20 mouse cellular contexts compared by ENCODE assay signal in the genomic region with DNA sequence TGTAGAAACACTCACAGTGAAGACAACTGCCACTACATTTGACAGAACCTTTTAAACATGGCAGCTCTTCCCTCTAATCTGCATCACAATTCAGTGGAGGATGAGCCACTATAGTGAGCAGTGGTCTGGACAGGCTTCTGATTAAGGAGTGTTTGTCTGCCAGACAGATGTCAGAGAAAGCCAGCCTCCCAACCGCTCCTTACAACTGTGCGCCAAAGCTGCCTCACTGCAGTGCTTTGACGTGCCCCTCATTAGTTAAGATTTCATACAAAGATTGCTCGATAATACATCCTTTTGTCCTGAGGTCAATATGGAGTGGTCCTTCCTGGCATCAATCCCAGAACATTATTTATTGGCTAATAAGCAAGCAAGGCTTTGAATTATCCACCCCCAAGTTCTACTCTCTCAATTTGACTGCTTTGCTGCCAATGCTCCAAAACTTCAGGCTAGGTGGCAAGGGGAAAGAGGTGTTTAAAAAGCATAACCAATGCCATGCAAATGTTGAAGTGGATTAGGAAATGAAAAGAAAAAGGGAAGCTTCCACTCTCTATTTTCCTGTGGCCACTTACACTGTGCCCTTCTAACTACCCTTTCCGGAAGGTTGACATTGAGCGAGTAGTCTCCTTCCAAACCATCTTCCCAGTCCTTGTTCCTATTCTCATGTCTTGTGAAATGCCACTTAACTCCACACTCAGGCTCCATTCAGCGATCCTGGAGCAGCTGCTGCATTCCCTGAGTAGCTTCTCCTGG.
DNase-seq lines count a peak whose midpoint lies in the region; ATAC-seq lines count a peak whose summit lies in the region.
"Had no signal": no experiment of that assay in that cellular context is flagged by ENCODE, and none has a peak within 500 bp of the region (broad histone marks: within the 10 kb centered on the region; RNA-seq: fewer than 3 reads in every experiment).

No protein-coding gene starts in this region.

- H3K4me3 ChIP-seq in neural tube, embryonic 11.5 days (ENCODE audit: low read depth, low read length): no peak overlapping the region
- no peak overlapping the region for H3K4me3 ChIP-seq in neural tube, embryonic 15.5 days (replicated peaks)
- H3K4me3 ChIP-seq in forebrain, embryonic 16.5 days (replicated peaks; ENCODE audit: low read length): no peak overlapping the region
- H3K4me3 ChIP-seq in midbrain, embryonic 12.5 days: no peak overlapping the region
- H3K4me3 ChIP-seq: heart, embryonic 10.5 days; intestine, embryonic 15.5 days; stomach, embryonic 15.5 days had no signal

- no peak overlapping the region for H3K27ac ChIP-seq in neural tube, embryonic 11.5 days (ENCODE audit: low read depth, low read length)
- no peak overlapping the region for H3K27ac ChIP-seq in neural tube, embryonic 15.5 days (replicated peaks)
- H3K27ac ChIP-seq in forebrain, embryonic 16.5 days (ENCODE audit: low read length): no peak overlapping the region
- no peak overlapping the region for H3K27ac ChIP-seq in midbrain, embryonic 12.5 days (replicated peaks)
- H3K27ac ChIP-seq: heart, embryonic 10.5 days; intestine, embryonic 15.5 days; kidney, postnatal 0 days; stomach, embryonic 15.5 days had no signal

- no peaks in the 10 kb centered on the region for H3K9me3 ChIP-seq in neural tube, embryonic 11.5 days (ENCODE audit: control insufficient read depth, low read length)
- H3K9me3 ChIP-seq in neural tube, embryonic 15.5 days (replicated peaks): no peaks in the 10 kb centered on the region
- no peaks in the 10 kb centered on the region for H3K9me3 ChIP-seq in forebrain, embryonic 16.5 days (ENCODE audit: control insufficient read depth, low read length)
- H3K9me3 ChIP-seq in midbrain, embryonic 12.5 days: no peaks in the 10 kb centered on the region
- H3K9me3 ChIP-seq: heart, embryonic 10.5 days; intestine, embryonic 15.5 days; stomach, embryonic 15.5 days had no signal

- H3K27me3 ChIP-seq in neural tube, embryonic 11.5 days (ENCODE audit: control insufficient read depth, insufficient read depth, low read length): no peaks in the 10 kb centered on the region
- H3K27me3 ChIP-seq in neural tube, embryonic 15.5 days (replicated peaks): no peaks in the 10 kb centered on the region
- H3K27me3 ChIP-seq in forebrain, embryonic 16.5 days (replicated peaks; ENCODE audit: control insufficient read depth, insufficient read depth, low read length): no peaks in the 10 kb centered on the region
- H3K27me3 ChIP-seq in midbrain, embryonic 12.5 days: no peaks in the 10 kb centered on the region
- H3K27me3 ChIP-seq: intestine, embryonic 15.5 days; stomach, embryonic 15.5 days had no signal

- 78% methylated on average over 7 of the region's 7 CpGs for WGBS in neural tube, embryonic 11.5 days
- 59% methylated on average over 7 of the region's 7 CpGs for WGBS in neural tube, embryonic 15.5 days
- 35% methylated on average over 7 of the region's 7 CpGs for WGBS in forebrain, embryonic 16.5 days
- 70% methylated on average over 7 of the region's 7 CpGs for WGBS in midbrain, embryonic 12.5 days

- no peaks in the 10 kb centered on the region for H3K36me3 ChIP-seq in neural tube, embryonic 11.5 days (ENCODE audit: control insufficient read depth, insufficient read depth, low read length)
- H3K36me3 ChIP-seq in neural tube, embryonic 15.5 days: no peaks in the 10 kb centered on the region
- no peaks in the 10 kb centered on the region for H3K36me3 ChIP-seq in forebrain, embryonic 16.5 days (ENCODE audit: control insufficient read depth, insufficient read depth)
- H3K36me3 ChIP-seq in midbrain, embryonic 12.5 days: no peaks in the 10 kb centered on the region
- H3K36me3 ChIP-seq: heart, embryonic 10.5 days; intestine, embryonic 15.5 days; stomach, embryonic 15.5 days had no signal

- DNase-seq in neural tube, embryonic 11.5 days (ENCODE audit: low spot score): no peak
- no peak for DNase-seq in lung, postnatal 36 days
- DNase-seq in thymus, postnatal 0 days (ENCODE audit: low spot score): no peak
- DNase-seq in gastrocnemius, adult 8-10 months (ENCODE audit: low spot score in 2 of 2): no peak
- DNase-seq: adrenal gland, postnatal 36 days; cerebellum, adult 9-11 months; gastrocnemius, postnatal 36 days; layer of hippocampus, postnatal 36 days; lung, adult 2 months; lung, postnatal 4 days; right cerebral cortex, adult 18-20 months; thymus, adult 2 months had no signal

- no peaks in the 10 kb centered on the region for H3K4me1 ChIP-seq in neural tube, embryonic 11.5 days (ENCODE audit: control insufficient read depth, insufficient read depth, low read length)
- H3K4me1 ChIP-seq in neural tube, embryonic 15.5 days: no peaks in the 10 kb centered on the region
- H3K4me1 ChIP-seq in forebrain, embryonic 16.5 days (replicated peaks; ENCODE audit: control insufficient read depth, insufficient read depth, low read length): peaks cover 9% of the 10 kb centered on the region
- H3K4me1 ChIP-seq in midbrain, embryonic 12.5 days: no peaks in the 10 kb centered on the region; the same call in 1 of the 2 replicates
- H3K4me1 ChIP-seq: heart, embryonic 10.5 days; intestine, embryonic 15.5 days; stomach, embryonic 15.5 days had no signal

- no peak overlapping the region for H3K9ac ChIP-seq in neural tube, embryonic 11.5 days (ENCODE audit: low read length)
- H3K9ac ChIP-seq in neural tube, embryonic 15.5 days (replicated peaks): no peak overlapping the region
- H3K9ac ChIP-seq in forebrain, embryonic 16.5 days (replicated peaks; ENCODE audit: low read depth, low read length): no peak overlapping the region
- H3K9ac ChIP-seq in midbrain, embryonic 12.5 days (replicated peaks): no peak overlapping the region
- H3K9ac ChIP-seq: intestine, embryonic 15.5 days; stomach, embryonic 15.5 days had no signal

- H3K4me2 ChIP-seq in neural tube, embryonic 11.5 days (ENCODE audit: low read depth): no peak overlapping the region
- no peak overlapping the region for H3K4me2 ChIP-seq in neural tube, embryonic 15.5 days
- H3K4me2 ChIP-seq in forebrain, embryonic 16.5 days (ENCODE audit: low read length): no peak overlapping the region
- H3K4me2 ChIP-seq in midbrain, embryonic 12.5 days (replicated peaks): no peak overlapping the region
- H3K4me2 ChIP-seq: intestine, embryonic 15.5 days; liver, embryonic 11.5 days; stomach, embryonic 15.5 days had no signal

- 0 out of 2 replicates have a peak, but pooled peaks have one; percentile 48 for ATAC-seq in neural tube, embryonic 11.5 days (ENCODE audit: insufficient read depth, low FRiP score, low TSS enrichment)
- ATAC-seq in neural tube, embryonic 15.5 days (ENCODE audit: low FRiP score): no peak
- peak; percentile 99 for ATAC-seq in forebrain, embryonic 16.5 days
- peak; percentile 94 for ATAC-seq in midbrain, embryonic 12.5 days (ENCODE audit: low FRiP score, low read depth)
- ATAC-seq: intestine, embryonic 15.5 days had no signal
